Mouse (Mus musculus) testis, postnatal 10 days (tissue): ENCODE measurements around the gene Ern1.
"Not testable (repeated sequence)": the region's sequence is repeated elsewhere in the genome, so short reads cannot be mapped to it uniquely, and the experiment has no call there.

ENCODE experiments used
- DNase-seq: peaks from one replicate; pipeline ENCODE4 v3.0.0; 2021; ENCODE audit warnings: low spot score

Gene Ern1

GRCm38 (mm10) chr11:106480530-106480885, 7.1 kb downstream of the Ern1 start:
- no peak for DNase-seq

GRCm38 (mm10) chr11:106479619-106480529, 7.8 kb downstream of the Ern1 start:
- DNase-seq, result no peak

GRCm38 (mm10) chr11:106478745-106479144, 8.9 kb downstream of the Ern1 start:
- no peak for DNase-seq

GRCm38 (mm10) chr11:106477505-106478160, 10.0 kb downstream of the Ern1 start:
- DNase-seq, result no peak

GRCm38 (mm10) chr11:106475309-106475708, 12.3 kb downstream of the Ern1 start:
- DNase-seq, result no peak

GRCm38 (mm10) chr11:106471629-106472028, 16.0 kb downstream of the Ern1 start:
- no peak for DNase-seq

GRCm38 (mm10) chr11:106468509-106468908, 19.1 kb downstream of the Ern1 start:
- DNase-seq, result no peak

GRCm38 (mm10) chr11:106465932-106466331, 21.7 kb downstream of the Ern1 start:
- DNase-seq, result no peak

GRCm38 (mm10) chr11:106465545-106465903, 22.1 kb downstream of the Ern1 start:
- DNase-seq, result no peak

- no peak for DNase-seq
Measured at GRCm38 (mm10) chr11:106464681-106465544, 22.7 kb downstream of the Ern1 start.

- no peak for DNase-seq
Measured at GRCm38 (mm10) chr11:106463845-106464244, 23.8 kb downstream of the Ern1 start.

- no peak for DNase-seq
Measured at GRCm38 (mm10) chr11:106462309-106462708, 25.3 kb downstream of the Ern1 start.

- no peak for DNase-seq
Measured at GRCm38 (mm10) chr11:106461145-106461932, 26.3 kb downstream of the Ern1 start.

GRCm38 (mm10) chr11:106460671-106461070, 27.0 kb downstream of the Ern1 start:
- no peak for DNase-seq

GRCm38 (mm10) chr11:106458540-106458939, 29.1 kb downstream of the Ern1 start:
- DNase-seq, result no peak

GRCm38 (mm10) chr11:106443646-106444045, 44.0 kb downstream of the Ern1 start:
- DNase-seq, result no peak

GRCm38 (mm10) chr11:106442564-106442963, 45.1 kb downstream of the Ern1 start:
- not testable (repeated sequence) for DNase-seq

- DNase-seq, result no peak
Measured at GRCm38 (mm10) chr11:106440318-106440717, 47.3 kb downstream of the Ern1 start.

- DNase-seq, result no peak
Measured at GRCm38 (mm10) chr11:106439355-106439754, 48.3 kb downstream of the Ern1 start.

GRCm38 (mm10) chr11:106438524-106439177, 49.0 kb downstream of the Ern1 start:
- no peak for DNase-seq

- DNase-seq, result no peak
Measured at GRCm38 (mm10) chr11:106437543-106437942, 50.1 kb downstream of the Ern1 start.
